8 mouse cellular contexts compared by ENCODE assay signal in genomic region chr8:126826328-126827285, GRCm38 (mm10).
A peak's percentile ranks its signal among the peaks of the same experiment; 100 is the strongest.
DNase-seq lines count a peak whose midpoint lies in the region; ATAC-seq and TF ChIP-seq lines count a peak whose summit lies in the region.

No protein-coding gene starts in this region.

- no peaks in the 10 kb centered on the region for H3K36me3 ChIP-seq in hindbrain, embryonic 15.5 days
- H3K36me3 ChIP-seq in limb, embryonic 13.5 days = no peaks in the 10 kb centered on the region
- no peaks in the 10 kb centered on the region for H3K36me3 ChIP-seq in midbrain, embryonic 15.5 days (replicated peaks)

- 2% methylated on average over 11 of the region's 11 CpGs for WGBS in hindbrain, embryonic 15.5 days
- WGBS in limb, embryonic 13.5 days = 1% methylated on average over 11 of the region's 11 CpGs
- 6% methylated on average over 11 of the region's 11 CpGs for WGBS in midbrain, embryonic 15.5 days

- H3K9ac ChIP-seq in hindbrain, embryonic 15.5 days = peak overlapping the region; percentile 8; the same call in 1 of the 2 replicates
- peak overlapping the region; percentile 48 for H3K9ac ChIP-seq in limb, embryonic 13.5 days
- H3K9ac ChIP-seq in midbrain, embryonic 15.5 days = 0 out of 2 replicates have a peak overlapping the region, but pooled peaks have one; percentile 10

- intact Hi-C loops in gastrocnemius, adult 2 months (cut with DNase I) = no loop called here

- H3K9me3 ChIP-seq in hindbrain, embryonic 15.5 days = no peaks in the 10 kb centered on the region
- H3K9me3 ChIP-seq in limb, embryonic 13.5 days = no peaks in the 10 kb centered on the region
- H3K9me3 ChIP-seq in midbrain, embryonic 15.5 days = no peaks in the 10 kb centered on the region

- ATAC-seq in hindbrain, embryonic 15.5 days (ENCODE audit: low FRiP score, low read depth) = peak; percentile 88
- ATAC-seq in limb, embryonic 13.5 days (ENCODE audit: low FRiP score, low read depth) = peak; percentile 89
- ATAC-seq in midbrain, embryonic 15.5 days (replicated peaks) = peak; percentile 86

- H3K4me1 ChIP-seq in hindbrain, embryonic 15.5 days (replicated peaks) = peaks cover 28% of the 10 kb centered on the region
- H3K4me1 ChIP-seq in limb, embryonic 13.5 days = peaks cover 67% of the 10 kb centered on the region
- H3K4me1 ChIP-seq in midbrain, embryonic 15.5 days = peaks cover 32% of the 10 kb centered on the region

- no peaks in the 10 kb centered on the region for H3K27me3 ChIP-seq in hindbrain, embryonic 15.5 days
- H3K27me3 ChIP-seq in limb, embryonic 13.5 days = no peaks in the 10 kb centered on the region
- H3K27me3 ChIP-seq in midbrain, embryonic 15.5 days (replicated peaks) = no peaks in the 10 kb centered on the region

- TF ChIP-seq CTCF in layer of hippocampus, adult 2 months (conservative IDR thresholded peaks at IDR 0.05) = no peak
- no peak for TF ChIP-seq CTCF in gastrocnemius, adult 2 months (IDR thresholded peaks at IDR 0.05)

- peak overlapping the region; percentile 91 for H3K27ac ChIP-seq in layer of hippocampus, adult 2 months
- H3K27ac ChIP-seq in gastrocnemius, adult 2 months = peak overlapping the region; percentile 87
- peak overlapping the region; percentile 93 for H3K27ac ChIP-seq in hindbrain, embryonic 15.5 days (replicated peaks)
- peak overlapping the region; percentile 99 for H3K27ac ChIP-seq in limb, embryonic 13.5 days
- peak overlapping the region; percentile 96 for H3K27ac ChIP-seq in midbrain, embryonic 15.5 days

- no peak for DNase-seq in layer of hippocampus, adult 2 months (ENCODE audit: low spot score in 2 of 2)
- DNase-seq in layer of hippocampus, adult 9-10 months (ENCODE audit: low spot score) = no peak
- peak; percentile 84 for DNase-seq in brain, adult 2 months (ENCODE audit: low read depth, low spot score)
- peak; percentile 74 for DNase-seq in gastrocnemius, adult 2 months
- peak; percentile 69 for DNase-seq in thymus, postnatal 4 days

- no peak overlapping the region for H3K4me3 ChIP-seq in layer of hippocampus, adult 2 months
- no peak overlapping the region for H3K4me3 ChIP-seq in gastrocnemius, adult 2 months
- H3K4me3 ChIP-seq in hindbrain, embryonic 15.5 days = no peak overlapping the region
- H3K4me3 ChIP-seq in limb, embryonic 13.5 days = no peak overlapping the region
- peak overlapping the region; percentile 7; the same call in 1 of the 2 replicates for H3K4me3 ChIP-seq in midbrain, embryonic 15.5 days

- H3K4me2 ChIP-seq in hindbrain, embryonic 15.5 days = peak overlapping the region; percentile 35
- peak overlapping the region; percentile 44 for H3K4me2 ChIP-seq in limb, embryonic 13.5 days (replicated peaks)
- peak overlapping the region; percentile 41 for H3K4me2 ChIP-seq in midbrain, embryonic 15.5 days

Comparison
In these comparisons a context has a peak if more than half of its experiments do, and no peak if none do; other contexts are left out.
1. DNase-seq: peak in brain, adult 2 months (single experiment), gastrocnemius, adult 2 months (single experiment) and thymus, postnatal 4 days (single experiment); none in layer of hippocampus, adult 2 months (0 of 2) and layer of hippocampus, adult 9-10 months (single experiment).
2. Peak in every context shown above with its lines, with median percentiles within 50 percentile points of each other: H3K27ac ChIP-seq, ATAC-seq, H3K4me2 ChIP-seq and H3K9ac ChIP-seq.